Mouse (Mus musculus) ovary, postnatal 36 days (tissue): Measurements from ENCODE around the gene A930009A15Rik.

Source experiments
- DNase-seq: peaks from one replicate; pipeline ENCODE4 v3.0.0; 2022; ENCODE audit warnings: low spot score, mixed read lengths

Gene A930009A15Rik

DNA sequence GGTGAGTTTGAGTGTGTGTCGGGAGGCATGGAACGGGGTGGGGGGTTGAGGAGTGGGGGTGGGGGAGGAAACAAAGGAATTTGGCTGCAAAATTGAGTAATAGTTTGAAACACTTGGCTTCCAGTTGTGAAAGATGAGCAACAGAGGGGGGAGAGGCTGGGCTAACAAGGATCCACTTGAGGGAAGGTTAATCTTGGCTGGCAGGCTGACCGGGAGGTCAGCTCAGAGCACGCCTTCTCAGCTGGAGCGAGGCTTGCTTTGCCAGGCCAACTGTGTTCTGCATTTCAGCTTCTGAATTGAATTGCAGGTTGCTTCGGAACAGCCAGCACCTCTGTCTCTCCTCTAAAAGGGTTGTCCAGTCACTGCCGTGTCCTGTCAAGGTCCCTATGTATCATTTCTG, 9.7 kb downstream of the A930009A15Rik start:
- peak; percentile 14 for DNase-seq

DNA sequence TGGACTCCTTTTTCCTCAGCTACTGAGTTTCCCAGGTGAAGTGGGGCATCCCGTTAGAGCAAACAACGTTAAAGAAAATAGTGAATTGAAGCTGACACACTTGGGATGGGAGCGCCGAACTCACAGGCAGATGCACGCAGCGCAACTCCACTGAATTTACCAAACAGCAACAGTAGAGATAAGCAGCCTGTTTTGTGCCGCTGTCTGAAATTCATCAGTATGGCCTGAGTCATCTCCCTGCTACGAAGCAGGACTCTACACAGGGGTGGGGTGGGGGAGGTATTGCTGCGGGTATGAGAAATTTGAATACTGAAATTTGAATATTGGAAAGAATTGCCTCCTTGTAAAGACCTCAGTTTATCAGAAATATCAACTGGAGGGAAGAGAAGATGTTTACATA, 12.2 kb downstream of the A930009A15Rik start:
- DNase-seq = no peak

DNA sequence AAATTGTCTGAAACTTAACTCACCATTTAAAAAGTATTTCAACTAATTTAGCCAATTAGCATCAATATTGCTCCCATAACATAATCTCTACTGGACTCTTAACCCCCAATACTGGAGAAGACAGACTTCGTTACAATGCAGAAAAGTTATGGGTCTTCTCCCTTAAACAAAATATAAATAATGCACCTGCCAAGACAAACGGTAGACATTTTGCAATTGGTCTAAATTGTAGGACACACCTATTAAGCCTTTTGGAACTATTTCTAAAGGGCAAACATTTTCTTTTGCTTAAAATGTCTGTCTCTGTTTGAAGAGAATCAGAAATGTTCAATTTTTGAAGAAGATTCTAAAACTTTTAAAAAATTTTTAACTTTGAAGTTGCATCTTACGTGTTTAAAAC, 13.3 kb downstream of the A930009A15Rik start:
- no peak for DNase-seq

DNA sequence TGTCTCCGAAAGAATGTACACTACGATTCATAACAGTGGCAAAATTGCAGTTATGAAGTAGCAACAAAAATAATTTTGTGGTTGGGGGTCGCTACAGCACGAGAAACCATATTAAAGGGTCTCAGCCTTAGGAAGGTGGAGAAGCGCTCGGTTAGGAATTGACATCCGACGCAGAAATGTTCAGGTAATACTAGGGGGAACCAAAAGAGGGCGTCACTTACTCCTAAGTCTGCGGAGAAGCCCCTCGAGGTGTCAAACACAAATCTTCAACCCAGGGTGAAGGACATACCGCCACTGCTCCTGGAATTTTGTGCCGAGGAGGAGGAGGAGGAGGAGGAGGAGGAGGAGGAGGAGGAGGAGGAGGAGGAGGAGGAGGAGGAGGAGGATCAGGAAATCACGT, 14.9 kb downstream of the A930009A15Rik start:
- no peak for DNase-seq

DNA sequence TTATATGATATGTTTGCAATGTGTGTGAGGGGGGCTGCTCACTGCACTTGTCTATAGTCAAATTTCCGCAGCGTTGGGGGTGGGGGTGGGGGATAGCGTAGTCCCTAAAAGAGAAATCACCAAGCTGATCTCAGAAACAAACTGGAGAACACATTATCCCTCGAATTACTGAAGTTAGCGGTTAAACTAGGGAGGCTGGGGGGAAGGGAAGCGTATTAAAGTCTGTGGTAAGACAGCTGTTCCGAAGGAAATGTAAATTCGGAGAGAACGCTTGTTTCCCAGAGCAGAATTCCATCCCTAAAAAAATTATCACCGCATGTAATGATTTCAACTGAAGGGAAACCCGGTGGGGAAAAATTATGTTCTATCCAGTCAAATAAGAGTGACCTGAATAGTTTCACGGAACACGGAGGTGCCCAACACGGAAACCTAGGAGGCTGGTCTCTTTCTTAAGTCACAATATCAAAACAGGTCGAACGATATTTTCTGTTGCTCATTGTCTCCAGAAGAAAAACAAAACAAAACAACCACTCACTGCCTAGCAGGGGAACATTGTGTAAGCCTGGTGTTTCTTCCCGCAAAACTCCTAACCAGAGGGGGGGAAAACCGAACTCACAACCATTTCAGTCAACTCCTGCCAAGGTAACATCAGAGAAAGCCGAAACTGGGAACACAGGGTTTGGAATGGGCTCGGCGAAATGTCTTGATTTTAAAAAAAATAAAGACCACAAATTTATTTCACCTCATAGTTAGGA, 15.9 kb downstream of the A930009A15Rik start:
- DNase-seq = no peak

DNA sequence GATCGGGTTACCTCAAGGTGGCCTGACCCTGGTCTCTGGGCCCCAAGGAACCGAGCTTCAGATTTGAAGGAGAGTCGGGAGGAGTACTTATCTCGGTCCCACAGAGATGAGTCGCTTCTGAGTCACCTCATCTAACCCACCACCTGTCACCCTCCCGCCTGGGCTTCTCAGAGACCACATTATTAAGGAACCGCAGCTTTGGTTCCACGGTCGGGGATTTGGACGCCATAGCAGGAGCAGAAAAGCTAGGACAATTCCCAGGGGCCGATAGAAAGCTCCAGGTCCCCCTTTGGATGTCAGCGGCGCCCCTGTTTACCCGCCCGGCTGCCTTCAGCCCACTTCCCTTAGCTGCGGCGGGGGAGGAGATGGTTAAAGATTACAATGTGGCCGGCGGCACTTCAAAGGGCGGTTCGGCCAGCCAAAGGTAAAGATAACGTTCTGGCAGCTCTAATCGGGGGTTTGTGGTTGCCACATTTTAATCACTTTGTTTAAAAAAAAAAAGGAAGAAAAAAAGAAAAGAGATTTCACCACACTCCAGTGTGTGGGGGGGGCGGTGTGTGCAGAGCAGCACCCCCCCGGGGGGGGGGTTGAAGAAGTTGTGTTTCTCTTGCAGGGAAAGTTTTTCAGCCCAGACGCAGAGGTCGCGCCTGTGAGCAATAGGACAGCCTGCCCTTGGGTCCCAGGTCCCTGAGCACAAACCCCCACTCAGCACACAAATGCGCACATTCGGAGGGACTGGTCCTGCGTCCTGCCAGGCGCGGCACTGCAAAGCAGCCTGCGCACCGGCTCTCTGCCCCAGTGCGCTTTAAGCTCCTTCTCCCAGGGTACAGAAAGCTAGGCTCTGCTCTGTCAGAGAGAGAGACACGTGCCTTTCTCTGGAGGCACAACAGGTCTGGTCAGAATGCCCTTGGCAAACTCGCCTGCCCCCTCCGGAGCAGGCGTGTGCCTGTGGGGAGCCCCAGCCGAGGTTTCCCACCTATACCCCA, 16.8 kb downstream of the A930009A15Rik start:
- peak; percentile 18 for DNase-seq

DNA sequence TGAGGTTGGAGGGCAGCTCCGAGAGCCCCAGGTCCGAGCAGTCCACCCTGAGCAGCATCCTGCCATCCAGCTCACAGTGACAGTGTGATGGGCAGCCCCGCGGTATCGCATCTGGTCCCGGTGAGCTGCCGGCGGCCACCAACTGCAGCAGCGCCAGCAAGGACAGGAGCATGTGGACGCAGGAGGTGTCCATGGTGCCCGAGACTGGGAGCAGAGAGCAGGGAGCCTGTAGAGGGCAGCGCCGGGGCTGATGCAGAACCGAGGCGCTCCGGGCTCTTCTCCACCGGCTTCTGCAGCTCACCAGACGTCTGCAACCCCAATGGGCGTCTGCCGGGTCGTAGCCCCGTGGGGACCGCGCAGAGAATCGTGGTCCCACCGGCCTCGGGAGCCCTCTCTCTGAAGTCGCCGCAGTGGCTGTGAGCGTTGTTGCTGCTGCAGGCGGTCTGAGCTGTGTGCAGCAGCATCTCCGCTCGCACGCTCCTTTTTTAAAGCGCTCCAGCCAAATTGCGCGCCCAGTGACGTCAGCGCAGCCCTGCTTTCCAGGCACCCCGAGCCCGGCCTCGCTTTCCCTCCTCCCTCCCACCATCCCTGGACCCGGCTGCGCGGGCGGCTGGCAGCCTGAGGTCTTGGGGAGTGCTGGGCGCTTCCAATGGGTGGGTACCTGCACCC, 17.6 kb downstream of the A930009A15Rik start, which contains the start of gene Lgr5:
TSS of gene Lgr5 (minus strand) at position 480 of the 669 bp plus-strand sequence.
- DNase-seq = peak; percentile 65

DNA sequence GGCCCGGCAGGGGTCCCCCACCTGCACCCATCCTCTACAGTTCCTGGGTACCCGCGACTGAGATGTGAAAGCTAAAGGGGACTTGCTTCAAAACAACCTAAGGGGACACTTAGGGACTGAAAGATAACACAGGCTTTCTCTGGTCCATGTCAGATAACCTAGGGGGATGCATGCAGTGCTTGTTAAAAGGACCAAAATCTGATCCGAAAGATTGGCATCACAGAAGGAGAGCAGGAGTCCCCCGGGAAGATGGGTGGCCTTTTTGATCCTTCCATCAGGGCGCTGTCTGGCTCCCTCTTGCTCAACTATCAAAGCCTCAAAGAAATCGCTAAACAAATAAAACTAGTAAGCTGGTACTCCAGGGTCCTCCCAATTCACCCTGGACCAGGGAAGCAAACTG, 18.2 kb downstream of the A930009A15Rik start:
- no peak for DNase-seq

DNA sequence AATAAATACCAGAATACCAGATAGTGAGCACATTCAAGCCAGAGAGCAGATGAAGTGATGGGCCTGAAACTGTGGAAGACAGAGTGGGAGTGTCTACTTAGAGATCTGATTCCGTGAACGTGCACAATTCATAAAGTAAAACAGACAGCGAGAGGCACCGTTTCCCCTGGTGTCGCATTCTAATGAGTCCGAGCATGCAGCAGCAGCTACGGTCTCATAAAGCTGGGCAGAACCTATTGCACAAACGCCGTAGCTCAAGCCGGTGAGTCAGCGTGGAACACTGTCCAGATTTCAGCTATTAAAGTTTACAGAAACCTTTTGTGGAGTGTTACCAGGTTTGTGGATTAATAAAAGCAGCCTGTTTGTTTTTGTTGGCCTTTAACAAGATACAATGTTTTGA, 23.4 kb downstream of the A930009A15Rik start:
- no peak for DNase-seq

DNA sequence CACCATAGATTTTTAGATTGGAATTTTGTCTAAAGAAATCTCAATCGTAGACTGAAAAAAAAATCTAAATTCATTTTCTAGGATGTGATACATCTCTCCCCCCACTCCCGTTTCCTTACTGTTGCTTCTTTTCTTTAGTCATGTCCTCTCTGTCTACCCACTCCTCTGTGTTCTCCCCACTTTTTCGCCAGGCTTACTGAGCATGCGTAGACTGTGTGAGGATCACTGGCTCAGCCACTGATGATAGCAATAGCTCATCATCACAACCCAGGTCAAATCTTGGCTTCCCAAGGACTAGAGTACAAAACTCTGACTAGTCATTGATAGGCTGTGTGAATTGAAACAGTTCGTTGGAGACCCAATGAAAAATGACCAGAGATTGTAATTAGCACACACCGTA, 23.9 kb downstream of the A930009A15Rik start:
- no peak for DNase-seq

DNA sequence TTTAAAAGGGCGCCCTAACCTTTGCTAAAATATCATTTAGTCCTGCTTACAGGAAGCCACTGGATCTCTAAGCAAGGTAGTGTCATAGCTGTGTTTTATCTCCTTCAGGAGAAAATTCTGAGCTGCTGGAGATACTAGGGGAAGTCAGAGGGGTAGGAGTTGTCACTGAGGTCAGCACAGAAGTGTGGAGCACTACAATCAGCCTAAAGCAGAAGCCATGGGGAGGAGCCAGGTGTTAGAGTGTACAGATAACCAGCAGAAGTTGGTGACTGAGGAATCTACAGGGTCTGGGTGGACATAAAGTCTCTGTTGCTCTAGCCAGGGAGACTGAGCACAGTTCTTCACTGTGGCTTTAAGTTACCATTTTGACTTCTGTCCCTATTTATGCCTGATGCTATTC, 26.0 kb downstream of the A930009A15Rik start:
- no peak for DNase-seq

DNA sequence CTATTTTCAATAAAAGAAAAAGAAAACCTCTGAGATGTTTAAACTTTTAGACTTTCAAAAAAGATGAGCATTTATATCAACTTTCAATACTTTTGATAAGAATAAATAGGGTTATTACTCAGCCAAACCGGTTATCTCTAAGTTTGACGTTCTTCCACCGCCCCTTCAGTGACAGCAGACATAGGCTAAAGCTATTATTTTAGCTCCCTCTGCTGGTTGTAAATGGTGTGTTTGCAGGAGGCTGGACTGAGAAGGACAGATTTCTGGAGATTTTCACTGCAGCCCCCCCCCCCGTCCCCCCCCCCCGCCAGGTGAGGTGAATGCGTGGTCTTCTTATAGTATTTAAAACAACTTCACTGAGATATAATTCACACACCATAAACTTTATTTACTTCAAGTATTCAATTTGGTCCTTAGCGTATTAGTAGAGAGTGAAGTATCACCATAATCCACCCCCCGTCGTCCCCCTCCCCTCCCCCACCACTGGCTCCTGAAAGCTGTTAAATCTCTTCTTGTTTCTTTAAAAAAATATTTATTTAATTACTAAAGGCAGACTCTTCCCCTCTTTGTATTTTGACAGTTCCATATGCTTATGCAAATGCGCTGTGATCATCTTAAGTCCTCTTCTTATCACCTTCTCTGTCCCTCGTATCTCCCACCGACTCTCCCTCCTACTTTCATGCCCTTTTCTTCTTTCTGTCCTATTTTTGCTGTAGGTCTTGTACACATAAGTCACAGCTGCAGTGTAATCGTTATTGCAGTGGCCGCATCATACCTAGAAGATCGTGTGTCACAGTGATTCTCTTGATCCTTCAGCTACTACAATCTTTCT, 47.9 kb downstream of the A930009A15Rik start:
- DNase-seq = no peak

DNA sequence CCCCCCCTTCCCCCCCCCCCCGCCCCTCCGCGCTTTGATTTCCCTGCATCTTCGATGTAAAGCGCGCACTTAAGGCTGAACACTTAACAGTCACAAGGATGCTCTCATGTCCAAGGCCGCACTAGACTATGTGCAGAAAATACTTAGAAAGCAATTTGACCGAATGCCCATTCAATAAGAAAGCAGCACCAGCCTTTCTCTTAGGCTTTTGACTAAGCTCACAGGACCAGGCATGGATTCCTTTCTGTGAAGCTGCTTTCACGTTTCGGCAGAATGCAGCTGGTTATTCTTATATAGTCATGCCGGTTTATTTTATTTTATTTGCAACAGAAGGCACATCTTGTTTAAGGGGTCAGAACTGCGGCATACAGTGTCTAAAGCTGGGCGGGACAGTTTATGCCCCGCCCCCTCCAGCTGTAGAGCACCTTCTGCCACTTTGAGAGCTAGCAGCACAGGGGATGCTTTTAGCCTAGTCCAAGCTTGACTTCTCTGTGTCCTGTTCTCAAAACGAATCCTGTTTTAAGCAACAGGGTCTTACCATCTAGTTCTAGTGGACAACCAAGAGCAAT, 48.6 kb downstream of the A930009A15Rik start:
- DNase-seq = no peak

DNA sequence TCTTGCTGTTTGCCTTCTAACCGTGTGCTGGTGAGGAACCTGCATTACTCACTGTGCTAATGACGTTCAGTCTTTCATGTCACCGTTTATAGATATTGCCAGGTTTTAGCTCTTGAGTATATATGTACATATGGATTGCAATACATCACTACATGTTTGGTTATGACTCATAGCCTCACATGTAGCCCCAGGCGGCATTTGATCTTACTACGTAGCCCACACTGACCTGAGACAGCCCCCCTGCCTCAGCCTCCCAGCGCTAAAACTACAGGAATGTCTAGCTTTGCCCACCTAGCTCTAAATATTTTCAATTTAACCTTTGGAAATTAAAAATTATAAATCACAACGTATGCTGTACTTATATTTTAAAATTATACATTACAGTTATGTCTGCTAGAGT, 53.7 kb downstream of the A930009A15Rik start:
- no peak for DNase-seq

DNA sequence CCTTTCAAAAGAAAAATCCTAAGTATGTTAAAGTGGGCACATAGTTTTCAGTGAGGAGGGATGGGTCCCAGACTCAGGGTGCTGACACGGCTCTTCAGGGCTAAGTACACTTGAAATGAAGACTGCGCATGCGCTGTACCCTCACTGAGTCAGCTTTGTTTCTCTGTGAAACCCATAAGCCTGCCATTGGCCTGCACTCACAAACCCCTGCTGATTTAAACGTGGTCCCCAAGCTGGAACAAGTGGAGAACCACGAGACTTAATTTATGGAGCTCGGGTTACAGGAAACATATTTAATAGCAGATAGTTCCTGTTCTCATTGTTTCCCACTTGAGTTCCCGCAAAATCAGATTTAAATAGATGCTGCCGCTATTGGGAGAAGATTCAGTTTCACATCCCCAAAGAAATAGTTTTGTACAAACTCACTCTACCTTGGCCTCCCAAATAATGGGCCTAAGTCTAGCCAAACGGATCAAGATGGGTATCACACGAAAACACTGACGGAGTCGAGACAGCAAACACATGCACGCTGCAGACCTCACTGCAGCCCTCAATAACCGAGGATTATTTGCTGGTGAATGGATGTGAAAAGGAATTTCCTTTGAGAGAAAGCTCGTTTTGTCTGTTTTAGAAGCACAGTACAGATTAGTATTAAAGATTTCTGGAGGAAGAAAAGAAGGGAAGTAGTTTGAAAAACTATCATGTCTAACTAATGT, 54.3 kb downstream of the A930009A15Rik start:
- DNase-seq = no peak

DNA sequence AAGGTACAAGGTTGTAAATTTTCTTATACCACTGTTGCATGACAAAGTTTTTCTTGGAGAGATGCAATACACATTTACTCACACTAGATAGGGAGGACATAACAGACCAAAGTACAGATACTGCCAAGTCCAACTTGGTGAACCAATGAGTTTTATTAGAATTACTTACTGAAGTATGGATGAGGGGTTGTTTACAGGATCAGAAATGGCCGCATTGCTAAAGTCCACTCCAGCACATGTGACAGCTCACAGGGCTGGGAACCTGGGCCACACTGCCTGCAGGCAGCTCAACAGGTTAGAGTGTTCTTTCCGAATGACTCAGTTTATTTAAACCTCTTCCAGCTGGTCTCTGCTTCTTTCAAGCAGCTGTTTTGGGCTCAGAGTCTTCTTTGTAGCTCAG, 55.2 kb downstream of the A930009A15Rik start:
- no peak for DNase-seq

DNA sequence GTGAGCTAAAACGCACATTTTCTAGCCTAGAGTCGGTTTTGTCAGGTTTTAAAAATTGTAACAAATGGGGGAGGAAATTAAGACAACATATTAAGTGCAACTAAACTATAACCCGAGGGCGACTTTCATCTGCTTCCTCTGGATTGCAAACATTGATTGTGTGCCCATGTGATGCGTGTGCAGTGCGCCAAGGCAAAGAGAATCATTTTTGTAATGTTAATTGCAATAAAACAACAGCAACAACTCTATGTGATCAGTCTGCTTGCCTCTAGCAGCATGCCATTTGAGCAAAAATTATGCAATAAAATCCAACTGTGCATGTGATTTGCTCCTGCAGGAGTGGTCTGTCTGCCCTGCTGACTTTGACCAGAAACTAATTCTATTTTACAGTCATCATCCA, 56.9 kb downstream of the A930009A15Rik start:
- no peak for DNase-seq
